Mouse (Mus musculus) ES-CJ7 (cell line): ENCODE results near the gene Nhs.

Experiments
- DNase-seq: peaks from one replicate; pipeline ENCODE4 v3.0.0; 2011; ENCODE audit warnings: low read depth, low spot score

Nhs gene

GRCm38 (mm10) chrX:161943098-161943680 is 216.3 kb downstream of the Nhs start:
- no peak for DNase-seq

- no peak for DNase-seq
These were observed 218.8 kb downstream of the Nhs start for GRCm38 (mm10) chrX:161940696-161941095.

GRCm38 (mm10) chrX:161926683-161927053 is 232.9 kb downstream of the Nhs start:
- DNase-seq = no peak

GRCm38 (mm10) chrX:161925973-161926682 is 233.4 kb downstream of the Nhs start:
- DNase-seq = peak; percentile 83

- DNase-seq = no peak
These were observed 236.9 kb downstream of the Nhs start for GRCm38 (mm10) chrX:161922655-161923054.

- DNase-seq = no peak
These were observed 237.9 kb downstream of the Nhs start for GRCm38 (mm10) chrX:161921581-161921980.

- no peak for DNase-seq
These were observed 249.6 kb downstream of the Nhs start for GRCm38 (mm10) chrX:161909963-161910362.

- peak; percentile 19 for DNase-seq
These were observed 250.7 kb downstream of the Nhs start for GRCm38 (mm10) chrX:161908652-161909403.

- no peak for DNase-seq
These were observed 251.6 kb downstream of the Nhs start for GRCm38 (mm10) chrX:161907595-161908592.

GRCm38 (mm10) chrX:161894442-161894841 is 265.1 kb downstream of the Nhs start:
- DNase-seq = no peak

- no peak for DNase-seq
These were observed 275.9 kb downstream of the Nhs start for GRCm38 (mm10) chrX:161883661-161884060.

- no peak for DNase-seq
These were observed 282.4 kb downstream of the Nhs start for GRCm38 (mm10) chrX:161877123-161877522.

- no peak for DNase-seq
These were observed 286.0 kb downstream of the Nhs start for GRCm38 (mm10) chrX:161873511-161873910.

- no peak for DNase-seq
These were observed 288.2 kb downstream of the Nhs start for GRCm38 (mm10) chrX:161871306-161871705.

- DNase-seq = no peak
These were observed 303.9 kb downstream of the Nhs start for GRCm38 (mm10) chrX:161855630-161856029.

- DNase-seq = no peak
These were observed 305.8 kb downstream of the Nhs start for GRCm38 (mm10) chrX:161853626-161854312.

- DNase-seq = peak; percentile 6
These were observed 333.3 kb downstream of the Nhs start for GRCm38 (mm10) chrX:161826186-161826585.

GRCm38 (mm10) chrX:161790182-161790581 is 369.3 kb downstream of the Nhs start:
- DNase-seq = peak; percentile 5
